ENCODE assay signal across 11 mouse cellular contexts in genomic region chr3:96541328-96542078, GRCm38 (mm10). TPM values are rescaled to one million over a fixed set of nuclear protein-coding genes. Genes with fewer than 3 reads are reported as not detected.
DNase-seq lines count a peak whose midpoint lies in the region; ATAC-seq and TF ChIP-seq lines count a peak whose summit lies in the region.
"Had no signal": no experiment of that assay in that cellular context is flagged by ENCODE, and none has a peak within 500 bp of the region (broad histone marks: within the 10 kb centered on the region; RNA-seq: fewer than 3 reads in every experiment).

No protein-coding gene starts in this region.

- intact Hi-C loops in gastrocnemius, postnatal 14 days (cut with DNase I; ENCODE audit: low total_unique reads) = loop anchor here (10.0 kb wide), 1 partner anchor 163 kb away; the partner anchor contains the start of gene Nudt17

- peak; percentile 63 for TF ChIP-seq CTCF in intestine, postnatal 0 days (IDR thresholded peaks at IDR 0.05; ENCODE audit: low read depth)
- TF ChIP-seq CTCF in ES-Bruce4 (IDR thresholded peaks at IDR 0.05; ENCODE audit: low read depth, low read length) = peak; percentile 15

- H3K4me3 ChIP-seq in intestine, postnatal 0 days (ENCODE audit: low read depth, low read length) = no peak overlapping the region
- no peak overlapping the region for H3K4me3 ChIP-seq in intestine, embryonic 16.5 days (ENCODE audit: low read length)
- no peak overlapping the region for H3K4me3 ChIP-seq in ES-Bruce4 (ENCODE audit: low read depth, low read length)
- H3K4me3 ChIP-seq in liver, embryonic 16.5 days (ENCODE audit: low read depth, low read length) = no peak overlapping the region
- H3K4me3 ChIP-seq: erythroblast, embryonic 14.5 days had no signal

- no peak overlapping the region for H3K9ac ChIP-seq in intestine, postnatal 0 days (ENCODE audit: low read depth, low read length)
- H3K9ac ChIP-seq in intestine, embryonic 16.5 days (ENCODE audit: low read depth, low read length) = no peak overlapping the region
- no peak overlapping the region; the same call in 1 of the 2 replicates for H3K9ac ChIP-seq in ES-Bruce4 (ENCODE audit: low read depth, poor library complexity, severe bottlenecking)
- H3K9ac ChIP-seq in liver, embryonic 16.5 days (ENCODE audit: low read depth, low read length) = no peak overlapping the region; the same call in 1 of the 2 replicates

- H3K36me3 ChIP-seq in intestine, postnatal 0 days (ENCODE audit: control insufficient read depth, insufficient read depth) = no peaks in the 10 kb centered on the region
- H3K36me3 ChIP-seq in intestine, embryonic 16.5 days (ENCODE audit: control insufficient read depth, insufficient read depth, low read length) = no peaks in the 10 kb centered on the region
- no peaks in the 10 kb centered on the region for H3K36me3 ChIP-seq in ES-Bruce4 (ENCODE audit: control insufficient read depth, insufficient read depth, low read length, poor library complexity, severe bottlenecking)
- H3K36me3 ChIP-seq in liver, embryonic 16.5 days (ENCODE audit: control insufficient read depth, insufficient read depth) = no peaks in the 10 kb centered on the region

- peak; percentile 71 for DNase-seq in embryo, embryonic 10 days (ENCODE audit: low spot score)
- DNase-seq in testis, postnatal 14 days (ENCODE audit: low spot score) = no peak
- no peak for DNase-seq in spleen, postnatal 14 days (ENCODE audit: low spot score in 2 of 2)
- DNase-seq in gastrocnemius, postnatal 14 days = no peak

- no peak overlapping the region for H3K27ac ChIP-seq in intestine, postnatal 0 days (ENCODE audit: low read depth, low read length)
- H3K27ac ChIP-seq in intestine, embryonic 16.5 days (ENCODE audit: low read length) = no peak overlapping the region
- H3K27ac ChIP-seq in ES-Bruce4 (ENCODE audit: insufficient read depth, low read length) = no peak overlapping the region
- no peak overlapping the region for H3K27ac ChIP-seq in liver, embryonic 16.5 days (ENCODE audit: low read length)

- no peak for ATAC-seq in intestine, postnatal 0 days
- no peak for ATAC-seq in intestine, embryonic 16.5 days
- peak; percentile 53; the same call in 1 of the 2 replicates for ATAC-seq in liver, embryonic 16.5 days (ENCODE audit: low read depth)

- no peaks in the 10 kb centered on the region for H3K9me3 ChIP-seq in intestine, postnatal 0 days (ENCODE audit: control insufficient read depth)
- H3K9me3 ChIP-seq in intestine, embryonic 16.5 days (ENCODE audit: control insufficient read depth, low read length) = no peaks in the 10 kb centered on the region
- H3K9me3 ChIP-seq in ES-Bruce4 (replicated peaks; ENCODE audit: control insufficient read depth, insufficient read depth, low read length, poor library complexity, severe bottlenecking) = no peaks in the 10 kb centered on the region
- H3K9me3 ChIP-seq in liver, embryonic 16.5 days (replicated peaks; ENCODE audit: control insufficient read depth, low read length) = no peaks in the 10 kb centered on the region

- 25% methylated on average over 14 of the region's 14 CpGs for WGBS in intestine, postnatal 0 days
- 22% methylated on average over 14 of the region's 14 CpGs for WGBS in intestine, embryonic 16.5 days
- 28% methylated on average over 14 of the region's 14 CpGs for WGBS in liver, embryonic 16.5 days (ENCODE audit: insufficient replicate concordance)

- no peaks in the 10 kb centered on the region for H3K4me1 ChIP-seq in intestine, postnatal 0 days (replicated peaks; ENCODE audit: control insufficient read depth, insufficient read depth, low read length)
- no peaks in the 10 kb centered on the region for H3K4me1 ChIP-seq in intestine, embryonic 16.5 days (ENCODE audit: control insufficient read depth, insufficient read depth, low read length)
- no peaks in the 10 kb centered on the region for H3K4me1 ChIP-seq in ES-Bruce4 (ENCODE audit: control insufficient read depth, insufficient read depth, low read length)
- H3K4me1 ChIP-seq in liver, embryonic 16.5 days (ENCODE audit: control insufficient read depth, low read depth, low read length) = no peaks in the 10 kb centered on the region

- no peak for TF ChIP-seq POLR2A in ES-Bruce4 (IDR thresholded peaks at IDR 0.05; ENCODE audit: insufficient read depth, low read length)

- TF ChIP-seq EP300 in ES-Bruce4 (IDR thresholded peaks at IDR 0.05; ENCODE audit: insufficient read depth, low read depth, low read length) = no peak

- H3K4me2 ChIP-seq in intestine, postnatal 0 days (replicated peaks; ENCODE audit: low read depth) = no peak overlapping the region
- H3K4me2 ChIP-seq in intestine, embryonic 16.5 days (ENCODE audit: low read depth, low read length) = no peak overlapping the region
- H3K4me2 ChIP-seq in liver, embryonic 16.5 days (ENCODE audit: low read depth, low read length) = no peak overlapping the region

- H3K27me3 ChIP-seq in intestine, postnatal 0 days (replicated peaks; ENCODE audit: control insufficient read depth, insufficient read depth, low read length) = no peaks in the 10 kb centered on the region
- H3K27me3 ChIP-seq in intestine, embryonic 16.5 days (replicated peaks; ENCODE audit: control insufficient read depth, insufficient read depth, low read length) = no peaks in the 10 kb centered on the region
- H3K27me3 ChIP-seq in ES-Bruce4 (ENCODE audit: control insufficient read depth, insufficient read depth, low read length, poor library complexity, severe bottlenecking) = no peaks in the 10 kb centered on the region
- no peaks in the 10 kb centered on the region for H3K27me3 ChIP-seq in liver, embryonic 16.5 days (ENCODE audit: control insufficient read depth, insufficient read depth, low read depth, low read length)

RNA-seq across cellular contexts. Expression of gene Txnip, which starts 16.3 kb away (rescaled TPM):
- polyA plus RNA-seq in intestine, postnatal 0 days (2015; fragmentation: Nextera tagmentation; extraction: Ambion mirVana) = 244 and 254 TPM in 2 replicates
- 146 and 152 TPM in 2 replicates for polyA plus RNA-seq in intestine, embryonic 16.5 days (2015; fragmentation: Nextera tagmentation; extraction: Ambion mirVana)
- polyA plus RNA-seq in ES-Bruce4 (2011; ENCODE audit: insufficient read depth, insufficient read length, low read depth, missing spikeins) = 450 and 464 TPM in 2 replicates
- polyA plus RNA-seq in liver, embryonic 16.5 days (2015; fragmentation: Nextera tagmentation; extraction: Ambion mirVana) = 49.3 and 51.2 TPM in 2 replicates
- 100 to 1,000 TPM; 288 to 458 TPM for total RNA-seq in gastrocnemius, postnatal 14 days (2021)

RNA-seq across cellular contexts. Expression of gene Hfe2, which starts 16.5 kb away (rescaled TPM):
- 0.07 TPM in 1 of 2 replicates, not detected in the other for polyA plus RNA-seq in intestine, postnatal 0 days (2015; fragmentation: Nextera tagmentation; extraction: Ambion mirVana)
- 0.15 and 0.37 TPM in 2 replicates for polyA plus RNA-seq in intestine, embryonic 16.5 days (2015; fragmentation: Nextera tagmentation; extraction: Ambion mirVana)
- 0.88 and 1.2 TPM in 2 replicates for polyA plus RNA-seq in ES-Bruce4 (2011; ENCODE audit: insufficient read depth, insufficient read length, low read depth, missing spikeins)
- polyA plus RNA-seq in liver, embryonic 16.5 days (2015; fragmentation: Nextera tagmentation; extraction: Ambion mirVana) = 9.2 and 12.0 TPM in 2 replicates
- total RNA-seq in gastrocnemius, postnatal 14 days (2021) = 100 to 1,000 TPM; 460 to 465 TPM
- polyA plus RNA-seq: erythroblast, embryonic 14.5 days; small intestine, adult 2 months had no signal

RNA-seq across cellular contexts. Expression of gene Gm16253, which starts 35.3 kb away (rescaled TPM):
- 0.31 and 0.41 TPM in 2 replicates for polyA plus RNA-seq in intestine, postnatal 0 days (2015; fragmentation: Nextera tagmentation; extraction: Ambion mirVana)
- polyA plus RNA-seq in intestine, embryonic 16.5 days (2015; fragmentation: Nextera tagmentation; extraction: Ambion mirVana) = 0.45 and 0.97 TPM in 2 replicates
- 1.1 and 1.7 TPM in 2 replicates for polyA plus RNA-seq in ES-Bruce4 (2011; ENCODE audit: insufficient read depth, insufficient read length, low read depth, missing spikeins)
- polyA plus RNA-seq in liver, embryonic 16.5 days (2015; fragmentation: Nextera tagmentation; extraction: Ambion mirVana) = 0.48 and 0.55 TPM in 2 replicates
- 1 to 10 TPM; 1.2 to 1.5 TPM for total RNA-seq in gastrocnemius, postnatal 14 days (2021)
- total RNA-seq: adrenal gland, postnatal 4 days had no signal
- polyA plus RNA-seq: erythroblast, embryonic 14.5 days; small intestine, adult 2 months had no signal

RNA-seq across cellular contexts. Expression of gene Polr3gl, which starts 52.5 kb away (rescaled TPM):
- 16.4 and 18.7 TPM in 2 replicates for polyA plus RNA-seq in intestine, postnatal 0 days (2015; fragmentation: Nextera tagmentation; extraction: Ambion mirVana)
- polyA plus RNA-seq in intestine, embryonic 16.5 days (2015; fragmentation: Nextera tagmentation; extraction: Ambion mirVana) = 23.1 and 24.4 TPM in 2 replicates
- polyA plus RNA-seq in ES-Bruce4 (2011; ENCODE audit: insufficient read depth, insufficient read length, low read depth, missing spikeins) = 16.2 and 22.8 TPM in 2 replicates
- polyA plus RNA-seq in liver, embryonic 16.5 days (2015; fragmentation: Nextera tagmentation; extraction: Ambion mirVana) = 10.8 and 12.2 TPM in 2 replicates
- 10 to 100 TPM; 30.3 to 34.0 TPM for total RNA-seq in gastrocnemius, postnatal 14 days (2021)

RNA-seq across cellular contexts. Expression of gene Ankrd34a, which starts 54.9 kb away (rescaled TPM):
- polyA plus RNA-seq in intestine, postnatal 0 days (2015; fragmentation: Nextera tagmentation; extraction: Ambion mirVana) = 0.92 and 1.3 TPM in 2 replicates
- 2.0 and 2.1 TPM in 2 replicates for polyA plus RNA-seq in intestine, embryonic 16.5 days (2015; fragmentation: Nextera tagmentation; extraction: Ambion mirVana)
- 0.31 and 0.43 TPM in 2 replicates for polyA plus RNA-seq in ES-Bruce4 (2011; ENCODE audit: insufficient read depth, insufficient read length, low read depth, missing spikeins)
- polyA plus RNA-seq in liver, embryonic 16.5 days (2015; fragmentation: Nextera tagmentation; extraction: Ambion mirVana) = 0.09 and 0.15 TPM in 2 replicates
- 1 to 10 TPM in 1 of 2 experiments, under 1 TPM in 1; 0.66 to 1.9 TPM for total RNA-seq in gastrocnemius, postnatal 14 days (2021)
- polyA plus RNA-seq: erythroblast, embryonic 14.5 days had no signal
